Mouse (Mus musculus): ENCODE results near the gene Nr4a1. TPM values are rescaled to one million over a fixed set of nuclear protein-coding genes. Genes with fewer than 3 reads are reported as not detected.

Gene Nr4a1
- total and polyA plus RNA-seq, 2 experiments from 2014 or later, result 8.6 to 56.0 TPM

- ATAC-seq (ENCODE audit: insufficient read depth, low read depth) (no peak), DNase-seq (ENCODE audit: low spot score) (no peak)
- Histone ChIP-seq H3K4me2 (ENCODE audit: low read depth, low read length) (no peak overlapping the region), H3K4me1 (ENCODE audit: control insufficient read depth, insufficient read depth) (no peaks in the 10 kb centered on the region), H3K9me3 (replicated peaks; ENCODE audit: control insufficient read depth, low read length) (no peaks in the 10 kb centered on the region), H3K27me3 (ENCODE audit: control insufficient read depth, insufficient read depth, low read length) (no peaks in the 10 kb centered on the region), H3K9ac (replicated peaks; ENCODE audit: low read depth, low read length) (no peak overlapping the region), H3K27ac (ENCODE audit: low read depth) (no peak overlapping the region), H3K4me3 (ENCODE audit: low read depth, low read length) (no peak overlapping the region), H3K36me3 (replicated peaks; ENCODE audit: control insufficient read depth, insufficient read depth, low read length) (peaks cover 24% of the 10 kb centered on the region)
- TF ChIP-seq EP300 (IDR thresholded peaks at IDR 0.05; ENCODE audit: low read depth) (no peak), CTCF (IDR thresholded peaks at IDR 0.05; ENCODE audit: low read depth) (no peak)
- WGBS, result 61% methylated on average over 2 of the region's 2 CpGs
These were observed 38.9 kb upstream of the Nr4a1 start for GRCm38 (mm10) chr15:101215136-101215535.

GRCm38 (mm10) chr15:101216036-101216435 is 38.0 kb upstream of the Nr4a1 start:
- no peak for ATAC-seq (ENCODE audit: insufficient read depth, low read depth)
- WGBS, result 83% methylated on average over 4 of the region's 4 CpGs
- H3K36me3 ChIP-seq (replicated peaks; ENCODE audit: control insufficient read depth, insufficient read depth, low read length), result peaks cover 20% of the 10 kb centered on the region

GRCm38 (mm10) chr15:101220905-101221297 is 33.2 kb upstream of the Nr4a1 start:
- Histone ChIP-seq H3K4me2 (ENCODE audit: low read depth, low read length) (no peak overlapping the region), H3K36me3 (replicated peaks; ENCODE audit: control insufficient read depth, insufficient read depth, low read length) (no peaks in the 10 kb centered on the region), H3K4me3 (ENCODE audit: low read depth, low read length) (no peak overlapping the region), H3K9me3 (replicated peaks; ENCODE audit: control insufficient read depth, low read length) (no peaks in the 10 kb centered on the region), H3K27me3 (ENCODE audit: control insufficient read depth, insufficient read depth, low read length) (peaks cover 4% of the 10 kb centered on the region; the same call in 1 of the 2 replicates), H3K9ac (replicated peaks; ENCODE audit: low read depth, low read length) (no peak overlapping the region), H3K4me1 (ENCODE audit: control insufficient read depth, insufficient read depth) (no peaks in the 10 kb centered on the region), H3K27ac (ENCODE audit: low read depth) (no peak overlapping the region)
- no peak for TF ChIP-seq EP300 (IDR thresholded peaks at IDR 0.05; ENCODE audit: low read depth)
- TF ChIP-seq CTCF (IDR thresholded peaks at IDR 0.05; ENCODE audit: low read depth), result no peak
- 27% methylated on average over 8 of the region's 8 CpGs for WGBS
- no peak for ATAC-seq (ENCODE audit: insufficient read depth, low read depth)
- no peak for DNase-seq (ENCODE audit: low spot score)

More at GRCm38 (mm10) chr15:101216036-101216435, 38.0 kb upstream of the Nr4a1 start:
- TF ChIP-seq CTCF (IDR thresholded peaks at IDR 0.05; ENCODE audit: low read depth) (no peak), EP300 (IDR thresholded peaks at IDR 0.05; ENCODE audit: low read depth) (no peak)
- no peak overlapping the region for H3K27ac ChIP-seq (ENCODE audit: low read depth)
- no peaks in the 10 kb centered on the region for H3K9me3 ChIP-seq (replicated peaks; ENCODE audit: control insufficient read depth, low read length)
- no peak overlapping the region for H3K4me2 ChIP-seq (ENCODE audit: low read depth, low read length)
- DNase-seq (ENCODE audit: low spot score), result no peak
- H3K9ac ChIP-seq (replicated peaks; ENCODE audit: low read depth, low read length), result no peak overlapping the region
- H3K27me3 ChIP-seq (ENCODE audit: control insufficient read depth, insufficient read depth, low read length), result no peaks in the 10 kb centered on the region
- H3K4me3 ChIP-seq (ENCODE audit: low read depth, low read length), result no peak overlapping the region
- H3K4me1 ChIP-seq (ENCODE audit: control insufficient read depth, insufficient read depth), result no peaks in the 10 kb centered on the region

DNA sequence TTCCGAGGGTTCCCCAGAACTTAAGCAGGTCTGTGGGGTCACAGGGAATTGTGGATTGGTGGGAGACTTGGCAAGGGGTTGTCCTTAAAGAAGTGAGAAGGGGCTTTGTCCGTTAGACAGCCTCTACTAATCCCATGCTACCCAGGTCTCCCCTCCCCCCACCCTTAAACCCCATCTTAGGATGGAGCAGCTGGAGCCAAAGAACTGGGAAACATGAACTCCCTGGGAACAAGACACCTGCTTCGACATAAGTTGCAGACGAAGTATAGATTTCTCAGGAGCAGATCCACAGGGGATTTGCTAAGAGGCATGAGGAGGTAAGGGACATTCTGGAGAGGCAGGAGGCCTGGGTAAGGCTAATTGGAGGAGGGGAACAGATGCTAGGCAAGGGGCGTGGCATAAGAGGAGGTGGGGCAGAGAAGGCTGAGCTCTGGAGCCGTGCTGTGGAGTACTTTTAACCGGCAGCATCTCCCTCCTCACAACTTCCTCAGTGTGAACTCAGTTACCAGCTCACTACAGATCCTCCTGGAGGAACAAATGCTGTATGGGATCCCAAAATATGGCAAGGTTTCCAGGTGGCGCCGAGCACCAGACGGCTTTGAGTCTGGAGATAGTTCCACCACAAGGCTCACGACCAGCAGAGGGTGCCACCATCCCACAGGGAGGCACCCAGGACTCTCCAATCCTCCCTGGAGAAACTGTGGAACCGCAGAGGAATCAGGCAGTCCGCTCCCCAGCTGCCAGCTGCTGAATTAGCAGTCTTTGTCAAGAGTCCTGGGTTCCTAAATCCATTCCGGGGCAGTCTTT is 32.6 kb upstream of the Nr4a1 start:
- H3K4me2 ChIP-seq (ENCODE audit: low read depth, low read length), result peak overlapping the region; percentile 57
- no peaks in the 10 kb centered on the region for H3K9me3 ChIP-seq (replicated peaks; ENCODE audit: control insufficient read depth, low read length)
- DNase-seq (ENCODE audit: low spot score), result peak; percentile 81
- H3K36me3 ChIP-seq (replicated peaks; ENCODE audit: control insufficient read depth, insufficient read depth, low read length), result no peaks in the 10 kb centered on the region
- 6% methylated on average over 14 of the region's 14 CpGs for WGBS
- peaks cover 4% of the 10 kb centered on the region; the same call in 1 of the 2 replicates for H3K27me3 ChIP-seq (ENCODE audit: control insufficient read depth, insufficient read depth, low read length)
- H3K27ac ChIP-seq (ENCODE audit: low read depth), result no peak overlapping the region
- H3K4me3 ChIP-seq (ENCODE audit: low read depth, low read length), result peak overlapping the region; percentile 29
- peak; percentile 62 for ATAC-seq (ENCODE audit: insufficient read depth, low read depth)
- H3K9ac ChIP-seq (replicated peaks; ENCODE audit: low read depth, low read length), result no peak overlapping the region
- no peaks in the 10 kb centered on the region for H3K4me1 ChIP-seq (ENCODE audit: control insufficient read depth, insufficient read depth)
- TF ChIP-seq EP300 (IDR thresholded peaks at IDR 0.05; ENCODE audit: low read depth) (no peak), CTCF (IDR thresholded peaks at IDR 0.05; ENCODE audit: low read depth) (peak; percentile 88)

DNA sequence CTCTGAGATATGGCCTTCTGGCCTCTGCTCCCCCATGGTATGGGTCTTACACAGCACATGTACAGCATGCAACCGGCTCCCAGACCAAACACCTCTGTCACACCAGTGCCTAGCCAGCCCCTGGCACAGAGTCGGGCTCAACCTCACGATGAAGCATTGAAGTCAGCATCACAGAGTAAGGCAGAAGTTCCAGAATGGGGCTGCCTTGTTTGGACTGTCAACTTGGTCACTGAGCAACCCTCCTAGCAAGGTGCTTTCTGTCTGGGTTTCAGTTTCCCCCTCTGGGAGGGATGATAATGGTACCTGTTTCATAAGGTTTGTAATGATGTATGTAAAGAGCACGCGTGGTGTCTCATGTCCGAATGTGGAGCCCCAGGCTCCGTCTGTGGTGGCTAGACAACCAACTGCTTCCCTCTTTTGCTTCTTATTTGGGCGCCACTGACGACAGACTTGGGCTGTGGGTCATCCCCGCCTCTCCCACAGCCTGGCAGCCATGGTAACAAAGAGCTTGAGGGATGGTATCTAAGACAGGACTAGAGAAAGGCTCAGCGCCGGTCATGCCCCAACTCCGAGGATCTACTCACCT is 31.1 kb upstream of the Nr4a1 start:
- H3K9ac ChIP-seq (replicated peaks; ENCODE audit: low read depth, low read length), result no peak overlapping the region
- WGBS, result 57% methylated on average over 13 of the region's 13 CpGs
- H3K4me3 ChIP-seq (ENCODE audit: low read depth, low read length), result no peak overlapping the region
- no peak overlapping the region for H3K4me2 ChIP-seq (ENCODE audit: low read depth, low read length)
- ATAC-seq (ENCODE audit: insufficient read depth, low read depth) (no peak), DNase-seq (ENCODE audit: low spot score) (no peak)
- H3K36me3 ChIP-seq (replicated peaks; ENCODE audit: control insufficient read depth, insufficient read depth, low read length), result no peaks in the 10 kb centered on the region
- no peaks in the 10 kb centered on the region for H3K9me3 ChIP-seq (replicated peaks; ENCODE audit: control insufficient read depth, low read length)
- no peak overlapping the region for H3K27ac ChIP-seq (ENCODE audit: low read depth)
- H3K4me1 ChIP-seq (ENCODE audit: control insufficient read depth, insufficient read depth), result no peaks in the 10 kb centered on the region
- no peak for TF ChIP-seq CTCF (IDR thresholded peaks at IDR 0.05; ENCODE audit: low read depth)
- no peak for TF ChIP-seq EP300 (IDR thresholded peaks at IDR 0.05; ENCODE audit: low read depth)
- peaks cover 4% of the 10 kb centered on the region; the same call in 1 of the 2 replicates for H3K27me3 ChIP-seq (ENCODE audit: control insufficient read depth, insufficient read depth, low read length)

Data from heart, postnatal 0 days (tissue).